Mouse (Mus musculus) MEL (cell line): ENCODE results near the gene Itgb2. TPM values are rescaled to one million over a fixed set of nuclear protein-coding genes. Genes with fewer than 3 reads are reported as not detected.

Experiments used
- DNase-seq: peaks from one replicate; pipeline ENCODE4 v3.0.0; 2011; ENCODE audit warnings: low read depth, low spot score
- H3K27ac ChIP-seq: 2 replicates; pipeline ENCODE4 v1.5.1; 2012; ENCODE audit warnings: low read depth, mild to moderate bottlenecking, control low read depth, low read length, moderate library complexity; ENCODE audit not compliant: control insufficient read depth
- H3K27me3 ChIP-seq, 2 experiments: fragments of 150-350 bp in 1 of 2; sonication (generic) in 1 of 2; 2 replicates each; pipeline ENCODE4 v1.6.1; 2012; ENCODE audit warnings: low read length in 2 of 2, mild to moderate bottlenecking in 2 of 2, improper control_type of control experiment in 1 of 2, moderate library complexity in 1 of 2; ENCODE audit not compliant: insufficient read depth in 2 of 2, control insufficient read depth in 1 of 2
- H3K36me3 ChIP-seq, 2 experiments: 2 replicates each; pipeline ENCODE4 v1.6.1; 2012 to 2014; ENCODE audit warnings: low read length in 2 of 2, improper control_type of control experiment in 1 of 2, inconsistent platforms in 1 of 2, mild to moderate bottlenecking in 1 of 2; ENCODE audit not compliant: insufficient read depth in 2 of 2, control insufficient read depth in 1 of 2
- H3K4me1 ChIP-seq, 2 experiments: fragments of 150-350 bp in 1 of 2; sonication (generic) in 1 of 2; 2 replicates each; pipeline ENCODE4 v1.6.1; 2012; ENCODE audit warnings: low read length in 2 of 2, improper control_type of control experiment in 1 of 2, mild to moderate bottlenecking in 1 of 2; ENCODE audit not compliant: insufficient read depth in 2 of 2, control insufficient read depth in 1 of 2
- H3K4me3 ChIP-seq, 2 experiments: fragments of 150-350 bp in 1 of 2; sonication (generic) in 1 of 2; 2 replicates each; pipeline ENCODE4 v1.5.1; 2012; ENCODE audit warnings: low read depth in 2 of 2, low read length in 2 of 2, mild to moderate bottlenecking in 2 of 2, moderate library complexity in 2 of 2, control low read depth in 1 of 2, improper control_type of control experiment in 1 of 2; ENCODE audit not compliant: control insufficient read depth in 1 of 2, insufficient read depth in 1 of 2
- H3K79me2 ChIP-seq: 2 replicates; pipeline ENCODE4 v1.6.1; 2012; ENCODE audit warnings: mild to moderate bottlenecking, low read length, moderate library complexity; ENCODE audit not compliant: control insufficient read depth, poor library complexity, insufficient read depth
- H3K9ac ChIP-seq: 2 replicates; pipeline ENCODE4 v1.6.1; 2012; ENCODE audit warnings: low read depth, mild to moderate bottlenecking, control low read depth, low read length, moderate library complexity; ENCODE audit not compliant: control insufficient read depth, poor library complexity, severe bottlenecking
- H3K9me3 ChIP-seq: fragments of 150-350 bp; sonication (generic); replicated peaks from 2 replicates; pipeline ENCODE4 v1.6.1; 2012; ENCODE audit warnings: mild to moderate bottlenecking, low read length, improper control_type of control experiment, moderate library complexity; ENCODE audit not compliant: insufficient read depth
- CHD1 ChIP-seq: IDR thresholded peaks from 2 replicates; pipeline ENCODE4 v1.6.1; 2012; ENCODE audit warnings: low read depth, mild to moderate bottlenecking, inconsistent platforms, low read length, improper control_type of control experiment
- CHD2 ChIP-seq: IDR thresholded peaks from 2 replicates; pipeline ENCODE4 v1.6.1; 2011; ENCODE audit warnings: low read length, improper control_type of control experiment
- ETS1 ChIP-seq: IDR thresholded peaks from 2 replicates; pipeline ENCODE4 v1.6.1; 2012; ENCODE audit warnings: low read depth, mild to moderate bottlenecking, inconsistent platforms, low read length, improper control_type of control experiment, moderate library complexity
- GATA1 ChIP-seq: IDR thresholded peaks from 2 replicates; pipeline ENCODE4 v1.6.1; 2011; ENCODE audit warnings: low read depth, low read length, improper control_type of control experiment
- HCFC1 ChIP-seq: IDR thresholded peaks from 2 replicates; pipeline ENCODE4 v1.6.1; 2012; ENCODE audit warnings: low read depth, mild to moderate bottlenecking, inconsistent platforms, low read length, improper control_type of control experiment, moderate library complexity
- MAFK ChIP-seq: IDR thresholded peaks from 2 replicates; pipeline ENCODE4 v1.6.1; 2011; ENCODE audit warnings: low read depth, mild to moderate bottlenecking, low read length, improper control_type of control experiment, borderline replicate concordance
- MAX ChIP-seq: IDR thresholded peaks from 2 replicates; pipeline ENCODE4 v1.6.1; 2011; ENCODE audit warnings: low read length, improper control_type of control experiment
- MEF2A ChIP-seq: IDR thresholded peaks from 2 replicates; pipeline ENCODE4 v1.6.1; 2014; ENCODE audit warnings: low read depth, mild to moderate bottlenecking, inconsistent platforms, low read length, improper control_type of control experiment; ENCODE audit not compliant: poor library complexity, insufficient replicate concordance, severe bottlenecking; ENCODE audit errors: extremely low read depth
- MYB ChIP-seq: IDR thresholded peaks from 2 replicates; pipeline ENCODE4 v1.6.1; 2011; ENCODE audit warnings: mild to moderate bottlenecking, low read depth, low read length, improper control_type of control experiment
- NELFE ChIP-seq: IDR thresholded peaks from 2 replicates; pipeline ENCODE4 v1.6.1; 2011; ENCODE audit warnings: low read depth, low read length, improper control_type of control experiment
- NRF1 ChIP-seq: IDR thresholded peaks from 2 replicates; pipeline ENCODE4 v1.6.1; 2014; ENCODE audit warnings: low read depth, mild to moderate bottlenecking, inconsistent platforms, low read length, improper control_type of control experiment, moderate library complexity; ENCODE audit not compliant: poor library complexity, insufficient read depth, severe bottlenecking
- POLR2AphosphoS2 ChIP-seq: IDR thresholded peaks from 2 replicates; pipeline ENCODE4 v1.6.1; 2011; ENCODE audit warnings: low read length, improper control_type of control experiment
- POLR2AphosphoS5 ChIP-seq: IDR thresholded peaks from 2 replicates; pipeline ENCODE4 v1.6.1; 2012; ENCODE audit warnings: low read depth, borderline replicate concordance, mild to moderate bottlenecking, inconsistent platforms, low read length, moderate library complexity, mixed read lengths
- RAD21 ChIP-seq: IDR thresholded peaks from 2 replicates; pipeline ENCODE4 v1.6.1; 2011; ENCODE audit warnings: mild to moderate bottlenecking, low read depth, low read length, improper control_type of control experiment
- RCOR1 ChIP-seq: IDR thresholded peaks from 2 replicates; pipeline ENCODE4 v1.6.1; 2012; ENCODE audit warnings: low read depth, mild to moderate bottlenecking, inconsistent platforms, low read length, improper control_type of control experiment
- SIN3A ChIP-seq: IDR thresholded peaks from 2 replicates; pipeline ENCODE4 v1.6.1; 2012; ENCODE audit warnings: low read length, improper control_type of control experiment, inconsistent platforms
- SMC3 ChIP-seq: IDR thresholded peaks from 2 replicates; pipeline ENCODE4 v1.6.1; 2011; ENCODE audit warnings: low read depth, low read length, improper control_type of control experiment
- TCF12 ChIP-seq: IDR thresholded peaks from 2 replicates; pipeline ENCODE4 v1.6.1; 2014; ENCODE audit warnings: low read depth, mild to moderate bottlenecking, inconsistent platforms, low read length, improper control_type of control experiment, moderate library complexity
- UBTF ChIP-seq: IDR thresholded peaks from 2 replicates; pipeline ENCODE4 v1.6.1; 2012; ENCODE audit warnings: low read depth, mild to moderate bottlenecking, inconsistent platforms, low read length, improper control_type of control experiment, moderate library complexity, borderline replicate concordance; ENCODE audit not compliant: insufficient read depth
- ZC3H11A ChIP-seq: IDR thresholded peaks from 2 replicates; pipeline ENCODE4 v1.6.1; 2012; ENCODE audit warnings: low read depth, mild to moderate bottlenecking, inconsistent platforms, low read length, improper control_type of control experiment
- ZKSCAN1 ChIP-seq: IDR thresholded peaks from 2 replicates; pipeline ENCODE4 v1.6.1; 2012; ENCODE audit warnings: low read depth, mild to moderate bottlenecking, inconsistent platforms, low read length, improper control_type of control experiment, moderate library complexity
- ZNF384 ChIP-seq: IDR thresholded peaks from 2 replicates; pipeline ENCODE4 v1.6.1; 2012; ENCODE audit warnings: low read depth, mild to moderate bottlenecking, inconsistent platforms, low read length, improper control_type of control experiment
- polyA plus RNA-seq, 2 experiments: library from polyadenylated mRNA; stranded (reverse) in 1 of 2; unstranded in 1 of 2; fragments of >175 nt in 1 of 2; fragments of >200 nt in 1 of 2; gene quantifications; 2 replicates each; pipeline versions ENCODE4 v1.2.1 to v1.2.4; 2012; ENCODE audit warnings: low replicate concordance in 2 of 2, low read depth in 1 of 2; ENCODE audit not compliant: insufficient read length in 2 of 2, insufficient read depth in 1 of 2, missing spikeins in 1 of 2
- total RNA-seq: library from RNA; depleted of rRNA; stranded (reverse); fragments of 300-350 nt; gene quantifications from 2 replicates; pipeline ENCODE4 v1.2.3, GENCODE M21; 2012

Itgb2 gene
- total and polyA plus RNA-seq, 3 experiments = 36.9 to 45.8 TPM; not detected in 1

GRCm38 (mm10) chr10:77502967-77503922 lies 26.8 kb upstream of the Itgb2 start:
- H3K27me3 ChIP-seq = no peaks in the 10 kb centered on the region
- TF ChIP-seq POLR2AphosphoS5 = no peak
- no peak for TF ChIP-seq CHD1
- no peak for TF ChIP-seq UBTF
- TF ChIP-seq ETS1 = no peak
- TF ChIP-seq CHD2 = no peak
- TF ChIP-seq MAFK = no peak
- TF ChIP-seq ZNF384 = no peak
- TF ChIP-seq RAD21 = no peak
- no peak for TF ChIP-seq POLR2AphosphoS2
- no peak for TF ChIP-seq MAX
- TF ChIP-seq TCF12 = no peak
- no peak for TF ChIP-seq MYB
- no peak for TF ChIP-seq HCFC1
- TF ChIP-seq RCOR1 = no peak
- TF ChIP-seq SIN3A = no peak
- no peak for TF ChIP-seq ZKSCAN1
- no peak for TF ChIP-seq MEF2A
- no peak for TF ChIP-seq GATA1
- no peak overlapping the region for H3K4me3 ChIP-seq
- peaks cover 4% of the 10 kb centered on the region; the same call in 1 of the 2 replicates for H3K79me2 ChIP-seq
- no peaks in the 10 kb centered on the region for H3K4me1 ChIP-seq
- no peak overlapping the region for H3K9ac ChIP-seq
- no peak overlapping the region for H3K27ac ChIP-seq
- no peak for DNase-seq
- peaks cover 0 to 10% of the 10 kb centered on the region in 2 experiments; a peak in 3 of 4 replicates for H3K36me3 ChIP-seq
- H3K9me3 ChIP-seq = no peaks in the 10 kb centered on the region

GRCm38 (mm10) chr10:77504143-77504542 lies 25.9 kb upstream of the Itgb2 start:
- Histone ChIP-seq H3K79me2 (peaks cover 5% of the 10 kb centered on the region; the same call in 1 of the 2 replicates), H3K9ac (no peak overlapping the region), H3K27me3 (no peaks in the 10 kb centered on the region), H3K9me3 (no peaks in the 10 kb centered on the region), H3K36me3 (peaks cover 0 to 10% of the 10 kb centered on the region in 2 experiments; a peak in 3 of 4 replicates), H3K4me1 (no peaks in the 10 kb centered on the region), H3K27ac (no peak overlapping the region), H3K4me3 (no peak overlapping the region)
- no peak for DNase-seq
- TF ChIP-seq ZC3H11A (no peak), SMC3 (no peak), NELFE (no peak), NRF1 (no peak), ZKSCAN1 (no peak), CHD1 (no peak)
